Mouse (Mus musculus) frontal cortex, postnatal 10 days (tissue): ENCODE measurements at regions not wholly inside any gene's neighbourhood (a gene's known extent, or its start where the extent isn't known, plus 50 kb on each side); places are given as distances from the start of the nearest gene placed in this dataset.

Source experiments
- DNase-seq, 2 experiments: peaks; one replicate each; pipeline ENCODE4 v3.0.0; 2022; ENCODE audit warnings: low spot score in 2 of 2, mixed read lengths in 1 of 2

- no peak for DNase-seq
Measured at GRCm38 (mm10) chr5:112018925-112019324, 233.4 kb downstream of the Cryba4 start.

GRCm38 (mm10) chr5:112020882-112021281 lies 231.4 kb downstream of the Cryba4 start:
- no peak for DNase-seq

- DNase-seq = peak; percentile 72 to 78
Measured at GRCm38 (mm10) chr5:112029955-112030354, 222.4 kb downstream of the Cryba4 start.

- DNase-seq = no peak
Measured at GRCm38 (mm10) chr5:112032036-112032435, 220.3 kb downstream of the Cryba4 start.

- DNase-seq = no peak
Measured at GRCm38 (mm10) chr5:112035426-112035825, 216.9 kb downstream of the Cryba4 start.

GRCm38 (mm10) chr5:112037080-112037479 lies 215.2 kb downstream of the Cryba4 start:
- DNase-seq = no peak

GRCm38 (mm10) chr5:112039645-112040372 lies 212.5 kb downstream of the Cryba4 start:
- no peak for DNase-seq

GRCm38 (mm10) chr5:112040678-112041077 lies 211.6 kb downstream of the Cryba4 start:
- DNase-seq = no peak

GRCm38 (mm10) chr5:112041285-112041684 lies 211.0 kb downstream of the Cryba4 start:
- DNase-seq = peak; percentile 28 to 48

- DNase-seq = no peak
Measured at GRCm38 (mm10) chr5:112042236-112042635, 210.1 kb downstream of the Cryba4 start.

- no peak for DNase-seq
Measured at GRCm38 (mm10) chr5:112050046-112050782, 202.1 kb downstream of the Cryba4 start.

GRCm38 (mm10) chr5:112050906-112051305 lies 201.4 kb downstream of the Cryba4 start:
- peak; percentile 37 to 54 for DNase-seq

GRCm38 (mm10) chr5:112051786-112052185 lies 200.5 kb downstream of the Cryba4 start:
- DNase-seq = no peak

- no peak for DNase-seq
Measured at GRCm38 (mm10) chr5:112053600-112054155, 198.6 kb downstream of the Cryba4 start.

- no peak for DNase-seq
Measured at GRCm38 (mm10) chr5:112055018-112055417, 197.3 kb downstream of the Cryba4 start.

GRCm38 (mm10) chr5:112069917-112070316 lies 182.4 kb downstream of the Cryba4 start:
- DNase-seq = no peak

- DNase-seq = no peak
Measured at GRCm38 (mm10) chr5:112072456-112072855, 179.9 kb downstream of the Cryba4 start.

- DNase-seq = no peak
Measured at GRCm38 (mm10) chr5:112077097-112077496, 175.2 kb downstream of the Cryba4 start.

- peak; percentile 36 to 49 for DNase-seq
Measured at GRCm38 (mm10) chr5:112077840-112078600, 174.3 kb downstream of the Cryba4 start.

GRCm38 (mm10) chr5:112081006-112081405 lies 171.3 kb downstream of the Cryba4 start:
- no peak for DNase-seq

GRCm38 (mm10) chr5:112091867-112092535 lies 160.3 kb downstream of the Cryba4 start:
- DNase-seq = peak; percentile 36 to 45
